Mouse (Mus musculus) Muller cell, postnatal 12 days (primary cell): ENCODE data around the gene Myo1f.

Source experiments
- DNase-seq: peaks from one replicate; pipeline ENCODE4 v3.0.0-alpha.2; 2015; ENCODE audit errors: inconsistent ontology term

The Myo1f gene

GRCm38 (mm10) chr17:33555223-33555855, at the start of gene Myo1f:
Gene Myo1f (plus strand): TSS chr17:33555707.
- DNase-seq = no peak

GRCm38 (mm10) chr17:33508386-33508785, 47.1 kb upstream of the Myo1f start:
- no peak for DNase-seq

DNA sequence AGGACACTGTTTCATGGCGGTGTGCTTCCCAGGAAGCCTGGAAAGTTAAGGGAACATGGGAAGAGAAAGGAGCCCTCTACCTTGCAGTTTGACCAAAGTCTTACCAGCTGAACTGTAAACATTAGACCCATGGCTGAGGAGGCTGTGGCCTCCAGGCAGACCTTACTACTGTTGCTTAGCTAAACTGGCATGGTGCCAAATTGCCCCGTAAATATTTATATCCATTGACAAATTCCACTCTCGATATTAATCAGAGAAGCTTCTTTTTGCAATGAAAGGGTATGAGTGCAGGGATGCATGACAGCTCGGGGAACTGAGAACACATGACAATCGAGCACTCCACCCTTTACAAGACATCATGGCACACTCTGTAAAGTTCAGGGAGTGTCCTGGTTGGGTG, 45.3 kb upstream of the Myo1f start:
- no peak for DNase-seq

DNA sequence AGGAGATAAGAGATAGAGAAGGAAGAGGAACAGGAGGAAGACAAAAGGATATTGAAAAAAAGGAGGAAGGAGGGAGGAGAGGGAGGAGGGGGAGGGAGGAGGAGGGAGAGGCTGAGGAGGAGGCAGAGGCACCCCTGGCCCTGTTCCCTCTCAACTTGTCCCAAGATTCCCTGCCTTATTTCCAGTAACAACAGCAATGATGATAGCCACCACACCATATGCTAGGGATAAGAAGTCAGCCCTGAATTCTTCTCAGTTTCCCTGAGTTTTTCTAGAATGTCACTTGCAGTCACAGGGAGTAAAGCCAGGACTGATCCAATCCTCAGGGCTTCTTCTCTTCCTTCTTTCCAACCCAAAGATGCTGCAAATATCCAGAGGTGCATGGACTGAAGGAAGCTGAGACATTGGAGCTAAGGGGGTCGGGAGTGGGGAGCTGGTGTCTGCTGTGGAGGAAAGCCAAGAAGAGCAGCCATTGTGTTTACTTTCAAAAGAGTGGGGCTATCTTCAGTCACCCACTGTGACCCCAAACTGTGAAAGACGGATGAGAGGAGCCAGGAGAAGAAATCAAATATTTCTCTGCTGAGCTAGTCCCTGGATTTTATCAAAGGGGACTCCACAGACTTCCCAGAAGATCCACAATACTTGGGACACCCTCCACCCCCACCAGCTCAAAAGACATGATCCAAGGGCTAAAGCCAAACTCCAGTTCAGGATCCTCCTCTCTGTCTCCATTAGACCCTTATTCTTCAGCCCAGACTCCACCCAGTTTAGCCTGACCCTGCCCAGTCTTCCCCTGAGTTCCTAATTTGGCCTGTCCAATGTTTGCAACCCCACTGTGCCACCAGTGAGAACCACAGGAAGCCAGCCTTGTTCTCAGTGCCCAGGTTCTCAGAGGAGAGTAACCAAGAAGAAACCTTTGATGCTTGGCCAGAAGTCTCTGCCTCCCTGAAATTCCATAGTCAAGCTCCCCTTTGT, 42.8 kb upstream of the Myo1f start:
- peak; percentile 33 for DNase-seq

- DNase-seq = no peak
Measured at GRCm38 (mm10) chr17:33513874-33514273, 41.6 kb upstream of the Myo1f start.

DNA sequence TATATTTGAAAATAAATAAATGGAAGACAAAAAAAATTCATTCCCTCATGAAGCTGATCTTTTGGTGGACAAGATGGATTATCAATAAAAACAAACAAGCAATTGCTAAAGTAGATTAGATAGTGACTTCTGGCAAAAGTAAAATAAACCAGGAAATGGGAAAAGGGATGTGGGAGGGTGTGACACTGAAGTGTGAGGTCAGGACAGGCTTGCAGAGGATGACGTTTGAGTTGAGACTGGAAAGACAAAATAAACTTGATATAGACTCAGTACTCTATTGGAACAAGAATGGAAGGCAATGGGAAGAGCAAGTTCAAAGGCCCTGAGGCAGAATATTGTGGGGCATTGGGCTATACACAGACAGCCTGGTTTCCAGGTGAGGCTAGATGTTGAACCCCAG, 35.1 kb upstream of the Myo1f start:
- DNase-seq = no peak

DNA sequence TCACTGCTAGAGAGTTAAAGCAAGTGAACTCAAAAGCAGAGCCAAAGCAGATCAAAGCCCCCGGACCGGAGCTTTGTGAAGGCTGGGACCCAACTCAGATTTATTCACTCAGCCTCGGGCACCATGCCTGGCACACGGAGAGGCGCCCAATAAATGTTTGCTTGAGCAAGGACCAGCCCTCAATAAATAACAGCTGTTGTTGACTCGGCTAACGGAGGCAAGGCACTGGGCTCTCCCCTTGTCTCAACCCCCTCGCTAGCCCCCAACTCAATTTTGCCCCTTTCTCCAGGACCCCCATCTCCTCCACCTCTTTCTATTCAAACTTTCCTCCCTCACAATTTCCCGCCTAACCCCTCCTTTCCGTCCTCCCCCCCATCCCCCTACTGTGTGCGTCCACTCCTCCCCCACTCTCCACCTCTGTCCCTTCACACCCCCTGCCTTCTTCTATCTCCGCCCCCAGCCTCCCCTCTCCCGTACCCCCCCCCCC, 32.0 kb upstream of the Myo1f start:
- no peak for DNase-seq

DNA sequence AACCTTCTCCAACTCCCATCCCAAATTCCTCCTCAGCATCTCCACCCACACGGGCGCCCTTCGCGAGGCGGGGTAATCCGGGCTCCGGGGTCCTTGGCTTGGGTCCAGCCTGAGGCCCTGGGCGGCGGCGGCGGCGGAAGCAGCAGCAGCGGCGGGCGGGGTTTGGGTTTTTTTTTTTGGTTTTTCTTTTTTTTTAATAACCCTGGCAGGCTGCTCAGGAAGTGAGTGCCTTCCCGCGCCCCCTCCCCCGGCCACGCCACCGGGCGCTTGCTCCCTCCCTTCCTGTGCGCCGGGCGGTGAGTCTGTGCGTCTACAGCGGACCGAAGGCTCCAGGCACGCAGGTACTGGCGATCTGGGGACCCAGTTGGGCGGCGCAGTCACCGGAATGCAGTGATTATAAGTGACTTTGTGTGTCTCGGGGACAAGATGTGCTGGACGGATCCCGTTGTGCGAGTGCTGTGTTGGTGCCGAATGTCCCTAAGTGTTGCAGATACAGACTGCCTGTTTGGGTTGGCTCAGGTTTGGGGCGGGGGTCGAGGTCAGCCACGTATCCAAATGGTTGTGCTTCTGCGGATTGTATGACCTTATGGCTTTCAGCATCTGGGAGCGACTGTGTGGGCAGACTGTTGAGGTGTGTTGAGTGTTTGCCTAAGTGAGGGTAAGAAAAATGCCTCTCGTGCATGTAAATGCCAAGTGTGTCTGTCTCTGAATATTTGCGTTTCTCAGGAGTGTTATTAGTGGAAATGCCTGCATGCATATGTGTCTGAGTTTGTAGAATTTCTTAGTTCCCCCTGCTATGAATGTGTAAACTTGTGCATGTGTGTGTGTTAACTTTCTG, 31.4 kb upstream of the Myo1f start, which contains the start of gene Adamts10:
TSS of gene Adamts10 (plus strand) at position 287 of the 838 bp plus-strand sequence.
- peak; percentile 87 for DNase-seq

- DNase-seq = no peak
Measured at GRCm38 (mm10) chr17:33524806-33525373, 30.6 kb upstream of the Myo1f start.

DNA sequence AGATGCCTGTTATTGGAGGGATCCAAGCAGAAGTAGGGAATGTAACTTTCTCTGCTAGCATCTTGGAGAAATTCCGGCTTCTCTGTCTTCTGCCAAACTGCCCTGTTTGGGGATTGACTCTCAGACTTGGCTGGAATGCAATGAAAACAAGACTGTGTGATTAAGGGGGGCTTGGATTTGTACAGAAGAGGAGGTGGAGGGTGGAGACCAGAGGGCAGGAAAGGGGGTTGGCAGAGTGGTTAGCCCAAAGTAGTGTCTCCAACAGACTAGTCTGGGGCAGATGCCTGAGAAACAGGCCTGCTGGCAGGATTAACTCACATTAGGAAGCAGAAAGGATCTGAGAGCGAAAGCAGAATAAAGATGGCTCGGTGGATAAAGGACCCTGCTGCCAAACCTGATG, 29.0 kb upstream of the Myo1f start:
- DNase-seq = peak; percentile 34

DNA sequence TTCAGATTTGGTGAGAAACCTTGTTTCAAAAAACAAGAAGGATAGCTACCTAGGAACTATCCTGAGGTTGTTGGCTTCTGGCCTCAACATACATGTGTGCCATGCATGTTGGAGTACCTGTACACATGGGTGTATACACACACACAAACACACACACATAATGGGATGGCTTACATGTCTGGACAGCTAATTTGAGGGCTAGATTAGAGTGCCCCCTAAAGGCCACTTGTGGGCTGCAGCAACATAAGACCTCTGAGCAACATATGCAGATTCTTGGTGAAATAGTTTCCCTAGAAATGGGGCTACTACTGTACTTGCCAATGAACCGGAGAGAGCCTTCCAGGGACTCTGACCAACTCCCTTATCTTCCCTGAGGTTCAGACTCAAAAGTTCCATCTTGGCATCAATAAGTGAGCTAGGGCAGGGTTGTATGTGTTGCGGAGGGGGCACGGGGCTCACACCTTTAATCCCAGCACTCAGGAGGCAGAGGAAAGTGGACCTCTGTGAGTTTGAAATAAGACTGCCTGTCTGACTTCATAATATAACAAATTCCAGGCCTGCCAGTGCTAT, 16.3 kb upstream of the Myo1f start:
- no peak for DNase-seq

DNA sequence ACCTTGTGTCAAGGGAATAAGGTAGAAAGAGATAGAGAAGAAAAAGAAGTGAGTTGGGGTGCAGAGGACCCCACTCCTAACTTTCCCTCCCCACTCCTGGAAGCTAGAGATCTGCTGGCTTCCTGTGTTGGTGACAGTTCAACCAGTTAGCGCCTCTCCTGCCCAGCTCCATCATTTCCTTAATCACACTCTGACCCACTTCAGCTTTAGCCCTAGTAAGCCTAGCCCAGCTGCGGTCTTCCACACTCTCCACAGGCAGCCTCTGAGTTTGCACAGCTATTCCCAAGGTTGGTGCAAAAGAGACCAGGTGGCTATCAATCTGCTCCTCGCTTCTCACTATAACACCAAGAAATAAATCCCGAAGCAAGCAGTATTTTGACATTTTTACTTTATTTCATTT, 15.6 kb upstream of the Myo1f start:
- no peak for DNase-seq

- DNase-seq = no peak
Measured at GRCm38 (mm10) chr17:33549212-33549611, 6.3 kb upstream of the Myo1f start.

DNA sequence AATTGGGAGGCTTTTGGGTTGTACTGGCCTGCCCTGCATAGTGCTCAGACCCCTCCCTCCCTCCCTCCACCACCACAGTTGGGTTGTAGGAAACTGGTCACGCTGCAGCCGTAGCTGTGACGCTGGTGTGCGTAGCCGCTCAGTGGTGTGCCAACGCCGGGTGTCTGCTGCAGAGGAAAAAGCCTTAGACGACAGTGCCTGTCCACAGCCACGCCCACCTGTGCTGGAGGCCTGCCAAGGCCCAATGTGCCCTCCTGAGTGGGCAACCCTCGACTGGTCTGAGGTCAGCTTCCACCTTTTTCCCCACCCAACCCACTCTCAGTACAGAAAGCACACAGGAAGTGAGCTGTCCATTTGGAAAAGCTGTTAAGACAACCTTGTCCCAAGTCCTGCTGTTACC, 5.1 kb upstream of the Myo1f start:
- no peak for DNase-seq

GRCm38 (mm10) chr17:33552113-33552512, 3.4 kb upstream of the Myo1f start:
- no peak for DNase-seq

DNA sequence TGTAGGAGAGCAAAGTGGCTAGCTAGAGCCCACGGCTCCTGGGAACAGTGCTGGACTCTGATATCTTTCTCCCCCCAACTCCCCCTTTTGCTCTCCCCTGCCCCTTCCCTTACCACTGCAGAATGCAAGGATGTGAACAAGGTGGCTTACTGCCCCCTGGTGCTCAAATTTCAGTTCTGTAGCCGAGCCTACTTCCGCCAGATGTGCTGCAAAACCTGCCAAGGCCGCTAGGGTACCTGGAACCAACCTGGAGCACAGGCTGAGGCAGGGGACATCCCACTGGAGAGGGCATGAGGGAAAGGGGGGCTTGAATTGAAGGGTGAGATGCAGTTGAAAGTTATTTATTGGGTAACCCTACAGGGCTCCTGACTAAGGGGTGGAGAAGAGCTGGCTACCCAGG, 2.5 kb upstream of the Myo1f start:
- no peak for DNase-seq

DNA sequence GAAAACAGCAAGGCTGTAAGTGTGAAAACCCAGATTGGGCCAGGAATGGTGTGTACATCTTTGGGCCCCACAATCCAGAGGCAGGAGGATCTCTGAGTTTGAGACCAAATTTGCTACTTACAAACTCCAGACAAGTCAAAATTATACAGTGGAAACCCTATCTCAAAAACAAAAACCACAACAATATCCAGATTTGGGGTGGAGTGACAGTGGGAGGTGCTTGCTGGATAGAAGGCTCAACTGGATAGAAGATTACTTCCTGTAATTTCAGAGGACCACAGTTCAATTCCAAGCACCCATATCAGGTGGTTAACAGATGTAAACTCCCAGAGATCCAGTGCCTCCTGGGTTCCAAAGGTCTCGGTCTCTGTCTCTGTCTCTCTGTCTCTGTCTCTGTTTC, 971 bp upstream of the Myo1f start:
- no peak for DNase-seq

DNA sequence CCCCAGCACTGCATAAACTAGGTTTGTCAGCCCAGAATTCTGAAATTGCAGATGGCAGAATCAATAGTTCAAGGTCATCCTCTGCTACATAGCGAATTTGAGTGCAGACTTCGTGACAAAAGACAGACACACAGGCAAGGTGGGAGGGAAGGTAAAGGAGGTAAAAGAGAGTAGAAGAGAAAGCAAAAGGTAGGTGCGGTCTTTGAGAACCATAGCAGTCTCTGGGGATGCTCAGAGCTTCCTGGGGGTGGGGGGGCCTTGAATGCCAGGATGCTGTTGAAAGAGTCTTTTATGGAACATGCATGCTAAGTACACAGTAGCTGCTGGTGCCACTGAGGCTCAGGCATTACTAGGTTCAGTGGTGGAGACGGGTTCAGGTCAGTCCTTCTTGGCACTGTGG, 2.4 kb downstream of the Myo1f start:
- DNase-seq = no peak

- DNase-seq = no peak
Measured at GRCm38 (mm10) chr17:33563527-33564076, 8.1 kb downstream of the Myo1f start.

DNA sequence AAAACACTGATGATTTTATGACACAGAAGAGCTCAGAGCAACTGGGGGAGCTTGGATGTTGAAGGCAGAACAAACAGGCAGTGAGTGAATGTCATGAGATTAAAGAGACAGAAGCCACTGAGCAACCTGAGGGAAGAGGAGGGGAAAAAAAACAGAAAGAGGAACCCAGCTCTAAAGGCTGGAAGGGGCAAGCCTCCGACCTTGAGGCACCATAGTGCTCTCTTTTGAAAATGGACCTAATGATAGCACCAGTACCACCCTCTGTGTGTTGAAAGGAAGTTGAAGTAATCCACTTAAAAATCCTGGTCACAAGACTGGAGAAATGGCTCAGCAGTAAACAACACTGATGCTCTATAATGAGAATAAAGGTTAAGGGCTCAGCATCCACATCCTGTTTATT, 9.1 kb downstream of the Myo1f start:
- DNase-seq = no peak

GRCm38 (mm10) chr17:33566182-33566581, 10.7 kb downstream of the Myo1f start:
- no peak for DNase-seq
